Mouse (Mus musculus) CH12.LX (cell line): ENCODE data around the gene Dhcr7.

Experiments used
- RCOR1 ChIP-seq: conservative IDR thresholded peaks from 2 replicates; pipeline ENCODE4 v1.6.1; 2012; ENCODE audit warnings: low read depth, mild to moderate bottlenecking, inconsistent platforms, low read length, improper control_type of control experiment
- TBP ChIP-seq: conservative IDR thresholded peaks from 2 replicates; pipeline ENCODE4 v1.6.1; 2011; ENCODE audit warnings: low read depth, low read length, improper control_type of control experiment

- TF ChIP-seq RCOR1 (0 out of 2 replicates have a peak, but pooled peaks have one; percentile 14), TBP (peak; percentile 53; the same call in 1 of the 2 replicates)
These were observed at the start of gene Dhcr7, which contains the start of gene Nadsyn1 for GRCm38 (mm10) chr7:143822375-143823265.
